Mouse (Mus musculus) forebrain, postnatal 0 days (tissue): ENCODE data around the gene Kncn. TPM values are rescaled to one million over a fixed set of nuclear protein-coding genes. Genes with fewer than 3 reads are reported as not detected.

ENCODE experiments used
- ATAC-seq: fragments of 200-750 bp; cut with Nextera tagmentation; 2 replicates; pipeline ENCODE4 v1.8.0; 2017; ENCODE audit warnings: mild to moderate bottlenecking, moderate library complexity
- DNase-seq: peaks from one replicate; pipeline ENCODE4 v3.0.0-alpha.2; 2015
- H3K27ac ChIP-seq: fragments of 300-500 bp; sonication (generic); 2 replicates; pipeline ENCODE4 v1.5.1; 2014; ENCODE audit warnings: low read depth, mild to moderate bottlenecking, antibody characterized with exemption, low read length, moderate library complexity, mixed read lengths
- H3K27me3 ChIP-seq: fragments of 300-500 bp; sonication (generic); 2 replicates; pipeline ENCODE4 v1.6.1; 2014; ENCODE audit warnings: mild to moderate bottlenecking, low read length, mixed read lengths; ENCODE audit not compliant: insufficient read depth
- H3K36me3 ChIP-seq: fragments of 300-500 bp; sonication (generic); 2 replicates; pipeline ENCODE4 v1.6.1; 2014; ENCODE audit warnings: mild to moderate bottlenecking, moderate library complexity; ENCODE audit not compliant: insufficient read depth
- H3K4me1 ChIP-seq: fragments of 300-500 bp; sonication (generic); 2 replicates; pipeline ENCODE4 v1.6.1; 2014; ENCODE audit warnings: antibody characterized with exemption; ENCODE audit not compliant: insufficient read depth
- H3K4me2 ChIP-seq: fragments of 300-500 bp; sonication (generic); 2 replicates; pipeline ENCODE4 v1.6.1; 2014; ENCODE audit warnings: low read depth, mild to moderate bottlenecking, moderate library complexity
- H3K4me3 ChIP-seq: fragments of 300-500 bp; sonication (generic); 2 replicates; pipeline ENCODE4 v1.5.1; 2014; ENCODE audit warnings: low read depth, low read length, mixed read lengths
- H3K9ac ChIP-seq: fragments of 300-500 bp; sonication (generic); 2 replicates; pipeline ENCODE4 v1.6.1; 2014; ENCODE audit warnings: mild to moderate bottlenecking
- H3K9me3 ChIP-seq: fragments of 300-500 bp; sonication (generic); 2 replicates; pipeline ENCODE4 v1.6.1; 2016; ENCODE audit warnings: low read length
- CTCF ChIP-seq: sonication (generic); IDR thresholded peaks from 2 replicates; pipeline ENCODE4 v1.5.1; 2016; ENCODE audit warnings: antibody characterized with exemption, control low read depth, low read depth
- WGBS: fragments of 180-500 bp; shearing (Covaris S2); extraction: QIAGEN DNeasy Blood & Tissue Kit; methylation state at CpG from one replicate; pipeline ENCODE4 v1.1.7; 2014; 5-methylcytosine and 5-hydroxymethylcytosine counted together
- polyA plus RNA-seq: library from polyadenylated mRNA; unstranded; fragments of >200 nt; fragmentation: Nextera tagmentation; extraction: Ambion mirVana; gene quantifications from 2 replicates; pipeline ENCODE4 v1.2.1, GENCODE M21; 2015
- total RNA-seq: library from RNA; depleted of rRNA; stranded (reverse); fragments of >200 nt; gene quantifications from 2 replicates; pipeline ENCODE4 v1.2.3, GENCODE M21; 2014

Gene Kncn
- total and polyA plus RNA-seq, 2 experiments from 2014 or later = 0.38 to 0.44 TPM

DNA sequence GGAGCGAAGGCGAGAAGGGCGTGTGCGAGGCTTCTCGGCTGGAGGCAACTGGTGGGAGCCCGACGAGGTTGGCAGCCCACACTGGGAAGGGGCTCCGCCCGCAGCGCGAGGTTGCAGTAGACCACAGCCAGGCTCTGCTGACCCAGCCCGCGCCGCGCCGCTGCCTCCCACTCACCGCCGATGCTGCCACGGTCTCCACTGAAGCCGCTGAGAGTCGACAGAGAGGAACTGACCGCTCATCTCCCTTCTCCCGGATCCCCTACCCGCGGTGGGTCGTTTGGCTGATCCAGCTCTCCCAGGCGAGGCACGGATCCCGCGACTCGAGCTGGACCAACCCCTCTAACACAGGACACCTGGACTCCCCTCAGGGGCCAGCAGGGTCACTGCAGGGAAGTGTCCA lies 6.4 kb downstream of the Kncn start, which contains the start of gene 6430628N08Rik:
Gene 6430628N08Rik (plus strand): TSS at position 113 of the 400 bp plus-strand sequence.
- peak within 1 kb of the TSS; percentile 37; the same call in 1 of the 2 replicates for H3K9ac ChIP-seq
- H3K27me3 ChIP-seq = peaks cover 13% of the 10 kb centered on the region; the same call in 1 of the 2 replicates
- no peaks in the 10 kb centered on the region for H3K9me3 ChIP-seq
- no peaks in the 10 kb centered on the region; the same call in 1 of the 2 replicates for H3K4me1 ChIP-seq
- under 1% methylated on average over 31 of the region's 31 CpGs for WGBS
- no peak within 1 kb of the TSS for H3K27ac ChIP-seq
- TF ChIP-seq CTCF = no peak
- H3K4me2 ChIP-seq = peak within 1 kb of the TSS; percentile 55
- peak within 1 kb of the TSS; percentile 27 for H3K4me3 ChIP-seq
- ATAC-seq (peak; percentile 21; the same call in 1 of the 2 replicates), DNase-seq (no peak)
- H3K36me3 ChIP-seq = no peaks in the 10 kb centered on the region

DNA sequence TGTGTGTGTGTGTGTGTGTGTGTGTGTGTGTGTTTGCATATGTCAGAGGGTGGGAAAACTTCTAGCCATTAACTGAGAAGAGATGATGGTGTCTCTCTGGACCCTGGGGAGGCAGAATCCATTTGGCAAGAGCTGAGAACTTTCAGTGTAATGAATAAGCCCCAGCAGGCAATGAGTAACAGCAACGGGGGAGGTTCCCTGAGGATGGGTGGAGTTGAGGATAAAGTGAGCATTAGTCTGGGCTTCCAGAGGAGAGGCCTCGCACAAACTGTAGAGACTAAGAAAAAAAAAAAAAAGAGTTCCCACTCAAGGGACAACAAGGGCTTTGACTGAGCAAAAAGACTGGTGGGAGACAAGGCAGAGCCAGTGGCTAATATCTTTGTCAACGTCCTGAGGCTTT lies 10.1 kb downstream of the Kncn start:
- Histone ChIP-seq H3K4me3 (no peak overlapping the region), H3K9me3 (no peaks in the 10 kb centered on the region), H3K27ac (no peak overlapping the region), H3K36me3 (no peaks in the 10 kb centered on the region), H3K4me1 (no peaks in the 10 kb centered on the region), H3K9ac (no peak overlapping the region), H3K4me2 (no peak overlapping the region), H3K27me3 (peaks cover 33% of the 10 kb centered on the region)
- 12% methylated on average over 3 of the region's 3 CpGs for WGBS
- DNase-seq (no peak), ATAC-seq (no peak)
- TF ChIP-seq CTCF = no peak

DNA sequence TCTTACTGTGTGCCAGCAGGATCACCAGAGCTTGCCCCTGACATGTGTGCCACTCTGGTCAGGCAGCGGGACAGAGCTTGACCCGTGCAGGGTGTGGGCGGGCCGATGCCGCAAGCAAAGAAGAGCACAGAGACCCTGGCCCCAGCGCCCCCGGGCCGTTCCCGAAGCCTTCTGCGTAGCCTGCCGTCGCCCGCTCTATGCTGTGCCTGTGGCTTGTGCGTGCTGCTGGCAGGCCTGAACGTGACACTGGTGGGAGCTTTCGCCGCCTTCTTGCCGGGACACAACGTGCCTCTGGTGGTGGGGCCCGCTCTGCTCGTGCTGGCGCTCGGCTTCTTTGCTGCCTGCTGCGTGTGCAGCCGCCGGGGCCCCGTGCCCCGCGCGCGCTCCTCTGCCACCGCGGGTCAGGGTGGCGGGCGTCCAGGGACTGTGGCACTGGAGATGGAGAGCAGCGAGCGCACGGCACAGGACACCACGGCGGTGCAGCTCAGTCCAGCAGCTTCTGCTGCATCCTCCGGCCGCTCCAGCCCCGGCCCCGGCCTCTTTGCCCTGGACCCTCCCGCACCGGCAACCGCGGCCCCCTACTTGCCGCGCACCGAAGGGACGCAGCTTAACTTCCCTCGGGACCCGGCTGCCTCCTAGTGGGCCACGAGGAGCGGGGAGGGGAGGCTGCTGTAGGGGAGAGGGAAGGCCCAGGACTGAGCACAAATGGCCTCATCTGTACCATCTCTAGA lies 13.9 kb downstream of the Kncn start:
- TF ChIP-seq CTCF = peak; percentile 52

DNA sequence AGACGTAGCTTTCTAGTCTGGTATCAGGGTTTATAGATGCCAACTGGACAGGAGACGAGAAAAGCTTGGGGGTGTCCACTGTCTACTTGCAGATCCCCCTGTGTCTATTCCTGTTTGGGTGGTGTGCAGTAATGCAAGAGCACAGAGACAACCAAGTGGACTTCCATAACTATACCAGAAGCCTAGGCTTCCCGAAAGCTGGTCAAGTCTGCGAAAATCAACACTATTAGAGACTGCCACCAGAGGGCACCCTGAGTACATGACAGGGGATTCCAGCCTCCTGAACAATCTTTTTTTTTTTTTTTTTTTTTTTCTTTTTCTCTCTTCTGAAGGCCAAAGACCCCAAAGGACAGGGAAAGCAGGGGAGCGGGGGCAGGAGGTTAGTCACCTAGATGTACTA lies 18.6 kb downstream of the Kncn start:
- Histone ChIP-seq H3K9me3 (no peaks in the 10 kb centered on the region), H3K36me3 (no peaks in the 10 kb centered on the region), H3K27me3 (peaks cover 49% of the 10 kb centered on the region), H3K4me3 (no peak overlapping the region), H3K27ac (no peak overlapping the region), H3K4me2 (no peak overlapping the region), H3K4me1 (no peaks in the 10 kb centered on the region), H3K9ac (no peak overlapping the region)
- 18% methylated on average over 5 of the region's 5 CpGs for WGBS
- peak; percentile 49; the same call in 1 of the 2 replicates for ATAC-seq
- peak; percentile 87 for TF ChIP-seq CTCF
- DNase-seq = peak; percentile 90

More for the DNA sequence above, 13.9 kb downstream of the Kncn start:
- ATAC-seq (peak; percentile 79), DNase-seq (peak; percentile 46)
- Histone ChIP-seq H3K27me3 (peaks cover 42% of the 10 kb centered on the region), H3K4me3 (peak overlapping the region; percentile 35), H3K9ac (peak overlapping the region; percentile 39), H3K4me2 (peak overlapping the region; percentile 80), H3K27ac (no peak overlapping the region), H3K36me3 (no peaks in the 10 kb centered on the region), H3K9me3 (no peaks in the 10 kb centered on the region), H3K4me1 (no peaks in the 10 kb centered on the region)
- WGBS = 1% methylated on average over 56 of the region's 56 CpGs

DNA sequence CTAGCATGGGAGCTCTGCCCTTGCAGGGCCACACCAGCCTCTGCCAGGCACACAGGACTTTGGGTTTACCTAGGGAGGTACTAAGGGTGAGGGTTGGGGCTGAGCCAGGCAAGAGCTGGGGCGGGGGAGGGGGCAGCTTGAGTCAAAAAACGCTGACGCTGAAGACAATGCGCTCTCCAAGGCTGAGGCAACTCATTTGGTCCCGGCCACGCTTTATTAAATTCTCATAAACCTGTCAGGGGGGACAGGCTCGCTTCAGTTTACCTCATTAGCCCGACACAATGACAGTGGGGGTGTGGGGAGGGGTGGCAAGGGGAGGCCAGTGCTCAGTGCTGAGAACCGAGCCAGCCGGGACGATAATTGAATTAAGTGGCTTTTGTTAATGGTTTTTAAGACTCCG lies 20.2 kb downstream of the Kncn start:
- Histone ChIP-seq H3K4me2 (no peak overlapping the region), H3K9ac (no peak overlapping the region), H3K9me3 (no peaks in the 10 kb centered on the region), H3K4me3 (no peak overlapping the region), H3K36me3 (no peaks in the 10 kb centered on the region), H3K27me3 (peaks cover 39% of the 10 kb centered on the region), H3K27ac (no peak overlapping the region), H3K4me1 (no peaks in the 10 kb centered on the region)
- DNase-seq (no peak), ATAC-seq (no peak)
- TF ChIP-seq CTCF = no peak
- 8% methylated on average over 12 of the region's 12 CpGs for WGBS

DNA sequence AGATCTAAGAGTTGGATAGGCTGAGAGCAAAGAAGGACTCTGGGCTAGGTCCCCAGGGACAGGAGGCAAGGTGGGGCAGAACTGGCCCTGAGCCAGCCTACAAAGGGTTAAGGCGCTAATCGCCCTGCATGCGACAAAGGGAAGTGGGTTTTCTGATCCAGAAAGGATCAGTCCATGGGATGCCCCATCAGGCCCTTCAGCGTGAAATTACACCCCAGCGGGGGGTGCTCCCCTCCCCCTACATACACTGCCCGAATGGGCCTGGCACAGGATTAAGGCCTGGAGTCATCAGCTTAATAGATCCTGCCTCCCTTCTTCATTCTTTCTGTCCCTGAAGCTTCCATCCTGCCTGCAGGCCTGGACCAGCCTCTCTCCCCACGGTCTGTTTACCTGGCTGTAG lies 21.5 kb downstream of the Kncn start:
- Histone ChIP-seq H3K27ac (no peak overlapping the region), H3K9ac (no peak overlapping the region), H3K4me1 (no peaks in the 10 kb centered on the region), H3K36me3 (no peaks in the 10 kb centered on the region), H3K9me3 (no peaks in the 10 kb centered on the region), H3K4me3 (no peak overlapping the region), H3K27me3 (peaks cover 30% of the 10 kb centered on the region), H3K4me2 (no peak overlapping the region)
- no peak for DNase-seq
- TF ChIP-seq CTCF = no peak
- 7% methylated on average over 7 of the region's 7 CpGs for WGBS
- ATAC-seq = no peak

DNA sequence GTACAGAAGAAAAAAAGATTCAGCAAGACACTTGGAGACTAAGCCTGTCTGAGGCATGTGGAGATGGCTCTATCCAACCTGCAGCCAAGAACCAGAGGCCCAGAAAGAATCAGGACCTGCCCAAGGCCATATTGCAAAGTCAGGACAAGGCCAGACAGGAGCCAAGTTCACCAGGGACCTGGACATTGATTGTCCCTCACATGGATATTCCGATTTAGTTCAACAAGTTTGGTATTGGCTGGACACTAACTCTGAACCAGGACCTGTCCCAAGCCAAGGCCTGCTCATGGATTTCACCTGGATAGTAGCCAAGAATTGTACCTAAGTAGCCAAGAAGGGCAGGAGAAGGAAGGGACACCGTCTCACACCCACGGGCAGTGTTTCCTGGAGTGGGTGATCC lies 22.6 kb downstream of the Kncn start:
- no peak overlapping the region for H3K27ac ChIP-seq
- H3K36me3 ChIP-seq = no peaks in the 10 kb centered on the region
- no peak for DNase-seq
- no peak overlapping the region for H3K4me2 ChIP-seq
- H3K9ac ChIP-seq = no peak overlapping the region
- no peak for TF ChIP-seq CTCF
- ATAC-seq = no peak
- H3K27me3 ChIP-seq = peaks cover 26% of the 10 kb centered on the region
- H3K4me1 ChIP-seq = no peaks in the 10 kb centered on the region
- no peaks in the 10 kb centered on the region for H3K9me3 ChIP-seq
- H3K4me3 ChIP-seq = no peak overlapping the region
- 89% methylated on average over 3 of the region's 3 CpGs for WGBS
